Mouse (Mus musculus) cerebellum, adult 18-20 months (tissue): ENCODE measurements around the gene Htra2.

Experiments
- DNase-seq, 2 experiments: peaks; one replicate each; pipeline ENCODE4 v3.0.0; 2021

The Htra2 gene

GRCm38 (mm10) chr6:83069488-83070246 is 14.6 kb upstream of the Htra2 start:
- DNase-seq = no peak

GRCm38 (mm10) chr6:83068706-83069487 is 13.8 kb upstream of the Htra2 start:
- no peak for DNase-seq

DNA sequence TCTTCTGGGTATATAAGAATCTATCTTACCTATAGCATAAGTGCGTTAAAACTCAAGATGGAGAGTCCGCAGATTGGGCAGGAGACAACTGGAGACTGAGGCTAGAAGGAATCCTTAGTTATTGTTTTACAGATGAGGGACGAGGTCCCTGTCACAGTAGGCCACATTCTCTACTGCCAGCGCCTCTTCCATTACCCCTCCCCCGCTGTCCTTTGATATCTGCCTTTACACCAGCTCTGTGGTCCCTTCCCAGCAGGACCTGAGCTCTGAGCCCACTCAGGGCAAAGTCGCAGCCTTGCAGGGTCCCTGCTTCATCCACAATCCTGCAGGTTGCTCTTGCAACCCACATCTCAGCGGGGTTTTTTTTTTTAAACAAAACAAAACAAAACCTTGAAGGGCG is 13.1 kb upstream of the Htra2 start:
- DNase-seq = no peak

DNA sequence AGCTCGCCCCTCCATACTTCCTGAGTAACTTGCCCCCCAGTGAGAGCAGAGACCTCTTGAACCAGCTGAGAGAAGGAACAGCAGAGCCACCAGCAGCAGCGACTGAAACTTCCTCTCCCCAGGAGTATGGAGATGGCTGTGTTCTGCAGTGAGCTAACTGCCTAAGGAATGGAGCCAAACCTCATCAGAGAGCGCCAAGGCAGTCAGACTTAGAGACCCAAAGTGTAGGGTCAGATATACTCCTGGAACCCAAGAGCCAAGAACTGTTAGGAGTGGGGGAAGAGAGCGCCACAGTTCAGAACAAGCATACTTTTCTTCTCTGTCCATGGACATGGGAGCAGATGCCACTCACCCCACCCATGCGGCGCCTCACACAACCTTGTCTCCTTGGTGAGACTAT is 11.4 kb upstream of the Htra2 start:
- no peak for DNase-seq

- no peak for DNase-seq
Measured at GRCm38 (mm10) chr6:83065995-83066394, 10.9 kb upstream of the Htra2 start.

- DNase-seq = no peak
Measured at GRCm38 (mm10) chr6:83058725-83059124, 3.7 kb upstream of the Htra2 start.

- no peak for DNase-seq
Measured at GRCm38 (mm10) chr6:83057790-83058189, 2.7 kb upstream of the Htra2 start, which contains the start of gene Dqx1. Gene Dqx1 (plus strand): TSS chr6:83057844.

- DNase-seq = peak; percentile 97
Measured at GRCm38 (mm10) chr6:83054074-83054851, 810 bp downstream of the Htra2 start, which contains the start of gene Aup1. Gene Aup1 (plus strand): TSS chr6:83054521.

DNA sequence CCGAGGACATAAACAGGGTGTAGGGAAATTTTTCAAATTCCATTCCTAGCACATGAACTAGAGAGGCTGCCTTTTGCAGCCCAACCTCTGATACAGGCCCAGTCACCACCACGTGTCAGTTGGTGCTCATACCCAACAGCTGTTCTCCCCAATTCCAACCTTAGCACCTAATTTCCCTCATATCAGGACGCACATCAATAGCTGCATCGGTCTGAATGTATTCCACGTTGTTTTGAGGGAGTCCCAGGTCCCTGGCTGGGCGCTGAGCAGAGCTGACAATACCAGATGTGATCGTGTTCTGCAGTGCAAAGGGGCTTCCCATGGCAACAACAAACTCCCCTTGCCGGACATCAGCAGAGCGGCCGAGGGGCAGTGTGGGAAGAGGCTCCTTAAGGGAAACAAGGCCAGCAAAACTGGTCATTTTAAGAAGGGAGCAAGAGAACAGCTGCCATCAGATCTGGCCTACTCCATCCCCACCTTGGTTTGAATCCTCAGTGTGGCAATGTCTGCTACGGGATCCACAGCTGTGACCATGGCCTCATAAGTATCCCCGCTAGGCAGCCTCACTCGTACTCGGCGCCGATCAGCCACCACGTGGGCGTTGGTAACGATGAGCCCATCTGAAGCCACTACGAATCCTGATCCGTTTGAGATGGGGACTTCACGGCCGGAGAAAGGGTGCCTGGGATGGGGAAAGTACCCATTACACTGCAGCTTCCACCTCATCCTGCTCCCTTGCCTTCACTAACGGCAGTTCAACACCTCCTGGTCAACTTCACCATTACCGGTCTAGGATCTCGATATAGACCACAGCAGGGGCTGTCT is 1.7 kb downstream of the Htra2 start:
- DNase-seq = peak in 1 of 2 experiments; percentile 41

DNA sequence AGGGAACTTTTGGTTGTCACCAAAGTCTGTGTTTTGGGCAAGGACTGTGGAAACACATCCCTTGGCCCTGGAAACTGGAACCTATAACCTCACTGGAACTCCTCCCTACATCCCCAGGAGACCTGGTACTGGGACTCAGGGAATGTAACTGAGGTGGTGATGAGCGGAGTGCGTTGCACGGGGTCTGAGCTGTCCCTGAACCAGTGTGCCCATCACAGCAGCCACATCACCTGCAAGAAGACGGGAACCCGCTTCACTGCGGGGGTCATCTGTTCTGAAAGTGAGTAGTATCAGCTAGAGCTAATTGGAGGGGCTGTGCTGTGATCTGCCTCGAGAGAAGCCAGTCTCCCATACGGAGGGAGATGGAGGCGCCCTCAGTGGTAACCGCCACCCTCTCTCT is 5.7 kb downstream of the Htra2 start:
- DNase-seq = no peak

DNA sequence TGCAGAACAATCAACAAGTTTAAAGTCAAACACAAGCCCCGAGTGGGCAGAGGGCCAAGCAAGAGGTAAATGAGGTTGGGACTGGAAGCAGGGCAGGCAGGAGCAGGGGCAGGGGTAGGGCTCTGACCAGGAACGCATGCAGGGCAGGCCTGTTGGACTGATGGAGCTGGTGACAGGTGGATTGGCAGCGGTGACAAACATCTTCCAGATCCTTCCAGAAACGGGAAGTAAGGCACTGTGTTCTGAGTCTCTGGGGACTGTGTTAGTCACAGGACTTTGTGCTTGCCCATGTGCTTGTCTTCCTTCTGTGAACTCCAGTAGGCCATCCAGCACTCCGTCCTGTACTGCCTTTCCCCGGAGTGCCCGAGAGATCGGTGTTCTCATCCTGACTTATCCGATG is 10.3 kb downstream of the Htra2 start:
- DNase-seq = no peak

DNA sequence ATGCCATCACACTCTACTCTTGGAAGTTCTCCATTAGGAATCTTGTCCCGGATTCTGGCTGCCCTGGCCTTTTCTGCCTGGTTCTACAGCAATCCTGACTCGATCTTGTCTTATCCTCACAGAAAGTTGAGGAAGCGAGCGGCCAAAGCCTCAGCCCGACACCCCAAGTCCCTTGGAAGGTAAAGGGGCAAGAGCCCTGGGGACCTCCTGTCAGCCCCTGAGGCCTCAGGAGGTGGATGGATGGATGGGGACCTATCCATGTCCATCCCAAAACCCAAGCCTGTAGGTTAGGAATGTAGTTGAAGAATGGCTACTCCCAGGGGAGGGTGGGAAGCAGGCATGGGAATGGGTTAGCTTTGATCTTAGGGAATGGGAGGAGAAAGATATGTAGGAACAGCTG is 11.1 kb downstream of the Htra2 start:
- no peak for DNase-seq

- DNase-seq = no peak
Measured at GRCm38 (mm10) chr6:83043561-83043960, 11.5 kb downstream of the Htra2 start.

DNA sequence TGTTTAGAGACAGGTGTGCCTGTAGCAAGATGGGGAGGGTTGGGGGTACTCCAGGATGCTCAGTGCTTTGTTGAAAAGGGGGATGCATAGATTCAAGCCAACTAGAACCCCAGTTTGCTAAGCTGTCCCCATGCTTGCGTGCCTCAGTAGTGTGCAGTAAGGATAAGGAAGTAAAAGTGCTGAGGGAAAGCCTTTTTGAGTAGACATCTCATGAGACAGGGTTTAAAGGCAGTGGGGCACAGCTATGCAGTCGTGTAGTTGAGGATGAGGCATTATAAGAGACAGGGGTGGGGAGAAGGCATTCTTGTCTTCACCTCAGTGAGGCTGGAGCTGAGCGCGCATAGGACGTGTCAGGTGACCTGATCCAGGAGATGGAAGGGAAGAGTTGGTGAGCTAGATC is 14.5 kb downstream of the Htra2 start:
- no peak for DNase-seq

GRCm38 (mm10) chr6:83038496-83039012 is 16.5 kb downstream of the Htra2 start:
- DNase-seq = peak; percentile 87 to 90

- no peak for DNase-seq
Measured at GRCm38 (mm10) chr6:83037188-83037587, 17.9 kb downstream of the Htra2 start.

- no peak for DNase-seq
Measured at GRCm38 (mm10) chr6:83034463-83035055, 20.5 kb downstream of the Htra2 start.

GRCm38 (mm10) chr6:83033249-83034185 is 21.6 kb downstream of the Htra2 start, which contains the start of the genes Dok1 and Loxl3:
Gene Dok1 (minus strand): TSS chr6:83033471.
Gene Loxl3 (plus strand): TSS chr6:83034173.
- DNase-seq = no peak

- no peak for DNase-seq
Measured at GRCm38 (mm10) chr6:83032769-83033191, 22.3 kb downstream of the Htra2 start.

DNA sequence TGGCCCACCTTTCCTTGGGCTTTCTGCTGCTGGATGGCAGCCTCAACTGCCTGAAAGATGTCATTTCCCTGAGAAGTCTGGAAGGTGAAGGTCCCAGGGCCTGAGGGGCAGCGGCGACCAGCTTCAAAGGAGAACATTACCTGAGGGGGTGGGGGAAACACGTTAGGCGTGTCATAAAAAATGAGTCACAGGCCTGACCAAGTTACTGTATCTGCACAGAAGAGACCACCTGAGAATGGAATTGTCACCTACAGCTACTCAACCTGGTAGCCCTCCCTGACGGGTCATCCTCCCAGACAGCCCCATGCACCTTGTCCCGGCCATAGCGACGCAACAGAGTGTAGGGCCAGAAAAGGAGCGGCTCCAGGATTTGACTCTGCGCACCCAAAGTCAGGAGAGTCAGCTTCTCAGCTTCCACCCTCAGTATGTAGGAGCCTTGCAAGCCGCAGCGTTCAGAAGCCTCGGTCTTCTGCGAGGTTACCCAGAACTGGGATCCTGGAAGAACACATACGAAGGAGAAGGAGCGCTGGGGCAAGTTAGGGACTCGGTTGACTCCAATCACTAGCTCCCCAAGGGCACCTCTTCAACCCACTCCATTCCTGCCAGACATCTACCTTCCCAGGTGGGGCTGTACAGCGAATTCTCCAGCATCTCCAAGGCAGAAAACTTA is 23.0 kb downstream of the Htra2 start:
- DNase-seq = no peak
